ENCODE assay signal across 14 mouse cellular contexts in the genomic region with DNA sequence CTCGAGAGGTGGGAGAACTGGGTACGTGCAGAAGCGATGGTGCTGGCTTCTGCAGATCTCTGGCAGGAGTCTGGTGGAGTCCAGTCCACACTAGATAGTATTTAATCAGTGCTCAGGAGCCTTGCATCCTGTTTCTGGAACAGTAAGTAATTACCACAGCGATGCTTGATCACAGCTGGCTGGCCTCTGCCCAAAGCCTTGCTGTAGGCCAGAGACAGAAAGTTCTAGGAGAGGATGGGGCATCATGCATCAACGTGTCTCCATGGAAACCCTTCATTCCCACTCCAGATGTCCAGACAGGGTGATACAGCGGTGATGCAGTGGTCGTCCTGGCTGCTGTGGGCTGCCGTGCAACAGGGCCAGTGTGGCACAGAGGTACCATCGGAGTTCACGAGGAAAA. TPM values are rescaled to one million over a fixed set of nuclear protein-coding genes. Genes with fewer than 3 reads are reported as not detected.
DNase-seq lines count a peak whose midpoint lies in the region; ATAC-seq and TF ChIP-seq lines count a peak whose summit lies in the region.
"Had no signal": no experiment of that assay in that cellular context is flagged by ENCODE, and none has a peak within 500 bp of the region (broad histone marks: within the 10 kb centered on the region; RNA-seq: fewer than 3 reads in every experiment).

No protein-coding gene starts in this region.

- peak; percentile 56 for DNase-seq in gastrocnemius, adult 18-20 months (ENCODE audit: low spot score)
- no peak for DNase-seq in gastrocnemius, adult 8-10 months (ENCODE audit: low spot score in 2 of 2)
- DNase-seq in midbrain, embryonic 11.5 days (ENCODE audit: low spot score, missing footprints) = peak; percentile 72
- DNase-seq in layer of hippocampus, adult 2 months (ENCODE audit: low spot score in 2 of 2) = no peak
- DNase-seq: kidney, postnatal 4 days; liver, embryonic 13.5 days; right cerebral cortex, postnatal 4 days had no signal

- no peaks in the 10 kb centered on the region for H3K27me3 ChIP-seq in intestine, postnatal 0 days (replicated peaks; ENCODE audit: control insufficient read depth, insufficient read depth, low read length)
- no peaks in the 10 kb centered on the region for H3K27me3 ChIP-seq in intestine, embryonic 15.5 days (replicated peaks)
- H3K27me3 ChIP-seq in midbrain, embryonic 11.5 days (ENCODE audit: control insufficient read depth, insufficient read depth, low read length) = no peaks in the 10 kb centered on the region
- H3K27me3 ChIP-seq in midbrain, embryonic 13.5 days = no peaks in the 10 kb centered on the region
- H3K27me3 ChIP-seq in small intestine, adult 2 months (ENCODE audit: control insufficient read depth, insufficient read depth, low read length) = no peaks in the 10 kb centered on the region
- H3K27me3 ChIP-seq: hindbrain, embryonic 15.5 days; liver, embryonic 13.5 days; neural tube, embryonic 15.5 days had no signal

- H3K9me3 ChIP-seq in intestine, postnatal 0 days (ENCODE audit: control insufficient read depth) = no peaks in the 10 kb centered on the region
- no peaks in the 10 kb centered on the region for H3K9me3 ChIP-seq in intestine, embryonic 15.5 days
- H3K9me3 ChIP-seq in midbrain, embryonic 11.5 days (ENCODE audit: control insufficient read depth, low read length) = no peaks in the 10 kb centered on the region
- no peaks in the 10 kb centered on the region for H3K9me3 ChIP-seq in midbrain, embryonic 13.5 days
- H3K9me3 ChIP-seq: forebrain, embryonic 10.5 days; hindbrain, embryonic 15.5 days; liver, embryonic 13.5 days; neural tube, embryonic 15.5 days had no signal

- WGBS in intestine, postnatal 0 days = 78% methylated on average over 10 of the region's 10 CpGs
- WGBS in intestine, embryonic 15.5 days = 75% methylated on average over 10 of the region's 10 CpGs
- WGBS in midbrain, embryonic 11.5 days = 90% methylated on average over 10 of the region's 10 CpGs
- 90% methylated on average over 10 of the region's 10 CpGs for WGBS in midbrain, embryonic 13.5 days
- WGBS in small intestine, adult 2 months = 80% methylated on average over 10 of the region's 10 CpGs

- TF ChIP-seq CTCF in intestine, postnatal 0 days (IDR thresholded peaks at IDR 0.05; ENCODE audit: low read depth) = no peak
- TF ChIP-seq CTCF in small intestine, adult 2 months (IDR thresholded peaks at IDR 0.05; ENCODE audit: extremely low read depth, insufficient read length, insufficient replicate concordance, low read depth, low read length) = no peak
- no peak for TF ChIP-seq CTCF in layer of hippocampus, adult 2 months (conservative IDR thresholded peaks at IDR 0.05)

- no peak overlapping the region for H3K9ac ChIP-seq in intestine, postnatal 0 days (ENCODE audit: low read depth, low read length)
- H3K9ac ChIP-seq in intestine, embryonic 15.5 days = no peak overlapping the region
- no peak overlapping the region for H3K9ac ChIP-seq in midbrain, embryonic 11.5 days (ENCODE audit: low read length)
- H3K9ac ChIP-seq in midbrain, embryonic 13.5 days (replicated peaks) = no peak overlapping the region
- H3K9ac ChIP-seq: hindbrain, embryonic 15.5 days; liver, embryonic 13.5 days; neural tube, embryonic 15.5 days had no signal

- H3K4me3 ChIP-seq in intestine, postnatal 0 days (ENCODE audit: low read depth, low read length) = no peak overlapping the region
- no peak overlapping the region for H3K4me3 ChIP-seq in intestine, embryonic 15.5 days (replicated peaks)
- no peak overlapping the region for H3K4me3 ChIP-seq in midbrain, embryonic 11.5 days (ENCODE audit: low read depth, low read length)
- H3K4me3 ChIP-seq in midbrain, embryonic 13.5 days (replicated peaks) = no peak overlapping the region
- no peak overlapping the region for H3K4me3 ChIP-seq in small intestine, adult 2 months (ENCODE audit: low read depth, low read length)
- H3K4me3 ChIP-seq in layer of hippocampus, adult 2 months = no peak overlapping the region
- H3K4me3 ChIP-seq: forebrain, embryonic 10.5 days; hindbrain, embryonic 15.5 days; liver, embryonic 13.5 days; neural tube, embryonic 15.5 days had no signal

- TF ChIP-seq POLR2A in small intestine, adult 2 months (IDR thresholded peaks at IDR 0.05; ENCODE audit: low read depth, low read length) = no peak

- no peak overlapping the region for H3K4me2 ChIP-seq in intestine, postnatal 0 days (replicated peaks; ENCODE audit: low read depth)
- H3K4me2 ChIP-seq in intestine, embryonic 15.5 days (replicated peaks) = no peak overlapping the region
- no peak overlapping the region for H3K4me2 ChIP-seq in midbrain, embryonic 11.5 days
- H3K4me2 ChIP-seq in midbrain, embryonic 13.5 days (replicated peaks) = no peak overlapping the region
- H3K4me2 ChIP-seq: hindbrain, embryonic 15.5 days; liver, embryonic 13.5 days; neural tube, embryonic 15.5 days had no signal

- peaks cover 51% of the 10 kb centered on the region for H3K4me1 ChIP-seq in intestine, postnatal 0 days (replicated peaks; ENCODE audit: control insufficient read depth, insufficient read depth, low read length)
- peaks cover 31% of the 10 kb centered on the region for H3K4me1 ChIP-seq in intestine, embryonic 15.5 days (replicated peaks)
- H3K4me1 ChIP-seq in midbrain, embryonic 11.5 days (ENCODE audit: control insufficient read depth, insufficient read depth, low read length) = no peaks in the 10 kb centered on the region
- no peaks in the 10 kb centered on the region for H3K4me1 ChIP-seq in midbrain, embryonic 13.5 days (replicated peaks)
- peaks cover 61% of the 10 kb centered on the region for H3K4me1 ChIP-seq in small intestine, adult 2 months (ENCODE audit: control insufficient read depth, insufficient read depth, insufficient read length, low read length)

- ATAC-seq in intestine, postnatal 0 days = no peak
- ATAC-seq in intestine, embryonic 15.5 days = no peak
- ATAC-seq in midbrain, embryonic 11.5 days (ENCODE audit: low FRiP score) = no peak
- no peak for ATAC-seq in midbrain, embryonic 13.5 days

- peaks cover 14% of the 10 kb centered on the region; the same call in 1 of the 2 replicates for H3K36me3 ChIP-seq in intestine, postnatal 0 days (ENCODE audit: control insufficient read depth, insufficient read depth)
- H3K36me3 ChIP-seq in intestine, embryonic 15.5 days = no peaks in the 10 kb centered on the region
- no peaks in the 10 kb centered on the region for H3K36me3 ChIP-seq in midbrain, embryonic 11.5 days (ENCODE audit: control insufficient read depth, insufficient read depth, low read length)
- no peaks in the 10 kb centered on the region for H3K36me3 ChIP-seq in midbrain, embryonic 13.5 days
- peaks cover 9% of the 10 kb centered on the region for H3K36me3 ChIP-seq in small intestine, adult 2 months (ENCODE audit: control insufficient read depth, insufficient read depth, low read length)
- H3K36me3 ChIP-seq: forebrain, embryonic 10.5 days; hindbrain, embryonic 15.5 days; liver, embryonic 13.5 days; neural tube, embryonic 15.5 days had no signal

- H3K27ac ChIP-seq in intestine, postnatal 0 days (ENCODE audit: low read depth, low read length) = peak overlapping the region; percentile 62
- no peak overlapping the region for H3K27ac ChIP-seq in intestine, embryonic 15.5 days
- H3K27ac ChIP-seq in midbrain, embryonic 11.5 days (ENCODE audit: low read depth, low read length) = no peak overlapping the region
- no peak overlapping the region for H3K27ac ChIP-seq in midbrain, embryonic 13.5 days
- H3K27ac ChIP-seq in small intestine, adult 2 months (ENCODE audit: insufficient read depth, low read depth, low read length) = peak overlapping the region; percentile 84
- no peak overlapping the region for H3K27ac ChIP-seq in layer of hippocampus, adult 2 months
- H3K27ac ChIP-seq: forebrain, embryonic 10.5 days; hindbrain, embryonic 15.5 days; liver, embryonic 13.5 days; neural tube, embryonic 15.5 days had no signal

RNA-seq across cellular contexts. Expression of gene Il4ra, which starts 7.6 kb away (rescaled TPM):
- total RNA-seq in gastrocnemius, adult 18-20 months (2021) = 1 to 10 TPM; 4.7 to 5.2 TPM
- 1 to 10 TPM; 2.5 to 6.2 (median 3.5) TPM for total RNA-seq in gastrocnemius, adult 8-10 months (2022)
- 32.3 and 35.0 TPM in 2 replicates for polyA plus RNA-seq in intestine, postnatal 0 days (2015; fragmentation: Nextera tagmentation; extraction: Ambion mirVana)
- 10.4 and 11.8 TPM in 2 replicates for polyA plus RNA-seq in intestine, embryonic 15.5 days (2015; fragmentation: Nextera tagmentation; extraction: Ambion mirVana)
- polyA plus RNA-seq in midbrain, embryonic 11.5 days (2014; fragmentation: Nextera tagmentation; extraction: Ambion mirVana) = 2.6 and 3.5 TPM in 2 replicates
- 3.0 and 3.9 TPM in 2 replicates for polyA plus RNA-seq in midbrain, embryonic 13.5 days (2015; fragmentation: Nextera tagmentation; extraction: Ambion mirVana)
- 31.8 and 51.7 TPM in 2 replicates for polyA plus RNA-seq in small intestine, adult 2 months (2012; rRNA removed)
- total RNA-seq in layer of hippocampus, adult 2 months (2021) = 1 to 10 TPM; 3.2 to 3.9 TPM

RNA-seq across cellular contexts. Expression of gene Il21r, which starts 43.7 kb away (rescaled TPM):
- total RNA-seq in gastrocnemius, adult 18-20 months (2021) = under 1 TPM in 1 of 2 experiments, not detected in 1; 0.09 TPM
- total RNA-seq in gastrocnemius, adult 8-10 months (2022) = not detected
- polyA plus RNA-seq in intestine, postnatal 0 days (2015; fragmentation: Nextera tagmentation; extraction: Ambion mirVana) = 0.08 and 0.09 TPM in 2 replicates
- 0.32 and 0.52 TPM in 2 replicates for polyA plus RNA-seq in intestine, embryonic 15.5 days (2015; fragmentation: Nextera tagmentation; extraction: Ambion mirVana)
- polyA plus RNA-seq in midbrain, embryonic 11.5 days (2014; fragmentation: Nextera tagmentation; extraction: Ambion mirVana) = 0.36 and 0.43 TPM in 2 replicates
- polyA plus RNA-seq in midbrain, embryonic 13.5 days (2015; fragmentation: Nextera tagmentation; extraction: Ambion mirVana) = 0.31 and 0.48 TPM in 2 replicates
- 9.4 and 13.4 TPM in 2 replicates for polyA plus RNA-seq in small intestine, adult 2 months (2012; rRNA removed)
- under 1 TPM; 0.98 to 1.00 TPM for total RNA-seq in layer of hippocampus, adult 2 months (2021)

Comparison
In these comparisons a context has a peak if more than half of its experiments do, and no peak if none do; other contexts are left out.
1. DNase-seq: peak in gastrocnemius, adult 18-20 months (single experiment) and midbrain, embryonic 11.5 days (single experiment); none in gastrocnemius, adult 8-10 months (0 of 2) and layer of hippocampus, adult 2 months (0 of 2).
2. H3K27ac ChIP-seq: peak in intestine, postnatal 0 days (single experiment) and small intestine, adult 2 months (single experiment); none in intestine, embryonic 15.5 days (single experiment), midbrain, embryonic 11.5 days (single experiment), midbrain, embryonic 13.5 days (single experiment) and layer of hippocampus, adult 2 months (single experiment).